Mouse (Mus musculus) right cerebral cortex, adult 2 months (tissue): ENCODE data around the gene Nrsn1.
"Not testable (repeated sequence)": the region's sequence is repeated elsewhere in the genome, so short reads cannot be mapped to it uniquely, and the experiment has no call there.

Experiments
- DNase-seq, 2 experiments: peaks; one replicate each; pipeline ENCODE4 v3.0.0; 2021 to 2022; ENCODE audit warnings: low spot score in 2 of 2

The Nrsn1 gene

GRCm38 (mm10) chr13:25270402-25270801 lies at the start of gene Nrsn1:
TSS of gene Nrsn1 (minus strand) at chr13:25270502.
- DNase-seq, result not testable (repeated sequence)

GRCm38 (mm10) chr13:25312059-25312458 lies 41.8 kb upstream of the Nrsn1 start:
- DNase-seq, result no peak

GRCm38 (mm10) chr13:25310068-25310467 lies 39.8 kb upstream of the Nrsn1 start:
- DNase-seq, result no peak

DNA sequence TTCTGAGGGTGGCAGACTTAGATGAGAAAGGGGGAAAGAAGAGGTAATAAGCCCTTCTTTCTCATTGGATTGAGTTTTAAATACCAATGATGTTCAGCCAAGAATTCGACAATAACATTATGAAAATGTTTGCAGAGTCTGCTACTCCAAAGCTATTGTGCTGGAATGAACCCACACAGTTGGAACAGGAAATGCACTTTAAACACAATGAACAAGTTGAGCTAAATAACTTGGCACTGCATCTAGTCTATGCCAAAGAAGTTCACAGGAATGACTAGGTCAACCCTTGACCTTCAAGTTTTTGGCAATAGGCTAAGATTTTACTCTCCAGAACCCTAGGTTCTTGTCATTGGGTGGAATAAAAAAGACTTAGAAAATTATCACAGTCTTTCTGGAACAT lies 18.4 kb upstream of the Nrsn1 start:
- no peak for DNase-seq

DNA sequence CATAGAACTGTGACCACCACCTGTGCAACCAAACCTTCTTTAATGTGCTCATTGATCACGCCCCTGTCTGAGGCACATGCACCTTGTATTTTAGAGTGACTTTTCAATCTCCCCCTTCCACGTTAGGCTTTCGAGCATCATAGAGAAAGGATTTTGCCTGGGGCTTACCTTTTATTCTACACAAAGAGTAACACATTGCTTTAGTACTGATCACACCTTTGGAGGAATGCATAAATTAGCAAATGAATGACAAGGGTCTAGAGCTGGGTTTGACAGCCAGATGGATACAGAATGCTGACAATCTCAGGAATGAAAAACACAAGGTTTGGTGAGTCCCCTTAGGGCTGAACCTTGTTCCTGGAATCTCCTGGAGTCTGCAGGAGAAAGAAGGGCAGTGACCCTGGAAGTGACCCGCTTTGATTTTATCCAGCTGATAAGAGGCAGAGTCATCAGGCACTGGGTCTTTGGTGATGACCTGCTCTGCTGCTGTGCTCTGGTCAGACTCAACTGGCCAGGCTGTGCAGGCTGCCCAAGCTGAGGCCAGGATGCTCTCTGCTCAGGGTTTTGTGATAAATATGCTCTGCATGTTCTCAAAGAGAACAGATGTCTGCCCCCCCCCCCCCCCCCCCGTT lies 4.7 kb upstream of the Nrsn1 start:
- DNase-seq, result no peak

DNA sequence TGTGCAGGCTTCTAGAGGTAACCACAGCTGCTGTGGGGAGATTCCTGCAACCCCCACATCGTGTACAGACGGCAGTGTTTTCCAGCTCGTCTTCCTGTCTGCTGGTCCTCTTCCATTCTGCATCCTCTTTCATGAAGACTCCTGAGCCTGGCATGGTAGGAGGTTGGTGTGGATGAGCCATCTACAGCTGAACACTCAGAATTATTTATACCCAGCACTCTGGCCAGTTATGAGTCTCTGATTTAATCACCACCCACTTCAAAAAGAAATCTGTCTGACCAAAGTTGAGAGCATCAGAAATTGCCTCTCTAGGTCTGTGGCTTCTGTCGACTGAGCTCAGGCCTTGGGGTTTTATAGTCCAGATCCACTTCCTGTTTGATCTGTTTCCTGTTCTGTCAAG lies 1.9 kb upstream of the Nrsn1 start:
- no peak for DNase-seq

DNA sequence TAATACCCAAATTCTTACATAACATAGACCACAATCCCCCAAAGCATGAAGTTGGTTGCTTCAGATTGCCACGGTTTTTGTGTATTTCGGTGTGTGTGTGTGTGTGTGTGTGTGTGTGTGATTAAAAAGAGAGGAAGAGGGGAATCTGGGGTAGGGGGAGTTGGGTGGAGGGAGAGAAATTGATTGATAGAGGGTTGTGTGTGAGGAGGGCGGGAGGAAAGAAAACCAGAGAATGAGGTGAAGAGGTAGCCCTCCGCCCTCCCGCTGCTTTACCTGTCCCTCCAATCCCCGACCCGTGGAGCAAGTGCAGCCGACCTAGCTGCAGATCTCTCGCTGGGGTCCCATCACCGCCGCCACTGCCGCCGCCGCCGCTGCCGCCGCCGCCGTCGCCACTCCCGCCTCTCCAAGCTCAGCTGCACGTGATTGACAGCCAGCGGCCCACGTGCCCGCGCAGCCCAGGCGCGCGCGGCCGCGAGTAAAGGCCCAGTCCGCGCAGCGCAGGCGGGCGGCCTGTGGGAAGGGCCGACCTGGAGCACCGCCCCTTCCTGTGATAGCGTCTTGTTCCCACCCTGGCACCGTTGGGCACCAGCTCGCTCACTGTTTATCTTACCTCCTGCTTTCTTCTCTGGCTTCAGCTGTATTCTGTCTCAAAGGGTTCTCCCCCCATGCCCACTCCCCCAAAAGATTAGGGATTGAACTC lies 583 bp downstream of the Nrsn1 start:
- peak; percentile 74 for DNase-seq

- peak in 1 of 2 experiments; percentile 32 for DNase-seq
Observed at GRCm38 (mm10) chr13:25269039-25269438, 1.3 kb downstream of the Nrsn1 start.

- no peak for DNase-seq
Observed at GRCm38 (mm10) chr13:25262748-25263147, 7.6 kb downstream of the Nrsn1 start.

DNA sequence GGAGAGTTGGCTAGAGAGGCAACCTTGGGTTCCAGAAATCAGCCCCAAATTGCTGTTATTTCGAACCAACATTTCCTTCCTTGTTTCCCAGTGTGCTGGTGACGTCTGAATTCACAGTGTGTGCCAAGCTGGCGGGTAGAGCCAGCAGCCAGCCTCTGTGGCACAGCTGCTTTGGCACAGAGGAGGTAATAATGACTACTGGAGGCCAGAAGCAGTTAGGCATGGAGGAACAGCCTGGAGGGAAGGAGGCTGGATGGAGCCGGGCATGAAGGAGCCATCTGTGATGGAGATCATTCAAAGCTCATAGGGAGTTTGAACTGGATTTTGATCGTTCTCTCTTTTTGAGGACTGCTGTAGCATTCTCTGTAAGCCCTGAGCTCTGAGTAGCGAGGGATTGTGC lies 12.7 kb downstream of the Nrsn1 start:
- DNase-seq, result no peak

- no peak for DNase-seq
Observed at GRCm38 (mm10) chr13:25254478-25255263, 15.6 kb downstream of the Nrsn1 start.

- no peak for DNase-seq
Observed at GRCm38 (mm10) chr13:25251893-25252292, 18.4 kb downstream of the Nrsn1 start.

DNA sequence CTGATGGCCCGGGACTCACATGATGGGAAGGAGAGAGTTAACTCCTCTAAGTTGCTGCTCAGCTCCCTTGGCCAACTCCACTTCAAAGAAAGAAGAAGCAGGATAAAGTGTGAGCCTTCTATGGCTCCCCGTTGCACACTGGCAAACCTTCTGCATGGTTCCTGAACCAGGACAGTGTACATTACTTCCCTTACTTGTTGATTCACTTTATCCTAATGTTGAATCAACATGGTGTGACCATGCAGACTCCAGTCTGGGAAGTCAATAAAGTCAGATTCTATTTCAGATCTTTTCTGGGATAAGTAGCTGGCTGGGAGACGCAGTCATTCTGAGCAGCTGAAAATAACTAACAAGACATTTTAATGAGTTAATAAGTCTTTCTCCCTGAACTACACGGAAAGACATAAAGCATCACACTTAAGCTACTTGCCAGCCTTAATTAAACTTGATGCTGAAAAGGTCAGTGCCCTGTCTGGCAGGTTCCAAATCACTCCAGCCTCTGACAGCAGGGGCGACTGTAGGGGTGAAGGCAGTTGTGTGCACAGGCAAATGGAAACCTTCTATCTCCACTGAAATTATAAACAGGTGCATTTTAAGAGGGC lies 50.0 kb downstream of the Nrsn1 start:
- no peak for DNase-seq

DNA sequence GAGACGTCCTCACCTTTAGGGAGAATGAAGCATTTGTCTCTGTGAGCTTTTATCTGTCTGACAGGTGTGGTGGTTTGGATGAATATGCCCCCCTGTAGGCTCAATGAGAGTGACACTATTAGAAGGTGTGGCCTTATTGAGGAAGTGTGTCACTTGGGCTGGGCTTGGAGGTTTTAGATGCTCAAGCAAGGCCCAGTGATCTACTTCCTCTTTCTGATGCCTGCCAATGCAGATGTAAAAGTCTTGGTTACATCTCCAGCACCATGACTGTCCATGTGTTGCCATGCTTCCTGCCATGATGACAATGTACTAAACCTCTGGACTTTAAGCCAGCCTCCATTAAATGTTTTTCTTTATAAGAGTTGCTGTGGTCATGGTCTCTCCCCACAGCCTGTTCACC lies 51.9 kb downstream of the Nrsn1 start:
- no peak for DNase-seq

GRCm38 (mm10) chr13:25206950-25207349 lies 63.4 kb downstream of the Nrsn1 start:
- no peak for DNase-seq
